ENCODE assay signal across 7 mouse cellular contexts in genomic region chr11:118418442-118418833, GRCm38 (mm10). TPM values are rescaled to one million over a fixed set of nuclear protein-coding genes. Genes with fewer than 3 reads are reported as not detected.
A peak's percentile ranks its signal among the peaks of the same experiment; 100 is the strongest.
DNase-seq lines count a peak whose midpoint lies in the region; ATAC-seq lines count a peak whose summit lies in the region.

No protein-coding gene starts in this region.

- WGBS in lung, embryonic 16.5 days, result 2% methylated on average over 12 of the region's 12 CpGs
- 5% methylated on average over 12 of the region's 12 CpGs for WGBS in forebrain, embryonic 12.5 days
- WGBS in liver, embryonic 12.5 days (ENCODE audit: insufficient replicate concordance), result 3% methylated on average over 11 of the region's 12 CpGs
- 5% methylated on average over 12 of the region's 12 CpGs for WGBS in stomach, embryonic 15.5 days

- H3K4me3 ChIP-seq in lung, embryonic 16.5 days (ENCODE audit: low read length), result peak overlapping the region; percentile 88
- peak overlapping the region; percentile 93 for H3K4me3 ChIP-seq in forebrain, embryonic 12.5 days (replicated peaks)
- peak overlapping the region; percentile 81 for H3K4me3 ChIP-seq in liver, embryonic 12.5 days
- peak overlapping the region; percentile 91 for H3K4me3 ChIP-seq in stomach, embryonic 15.5 days (replicated peaks)

- peak overlapping the region; percentile 87 for H3K4me2 ChIP-seq in lung, embryonic 16.5 days (ENCODE audit: low read depth, low read length)
- H3K4me2 ChIP-seq in forebrain, embryonic 12.5 days, result peak overlapping the region; percentile 74
- H3K4me2 ChIP-seq in liver, embryonic 12.5 days, result peak overlapping the region; percentile 76
- peak overlapping the region; percentile 81 for H3K4me2 ChIP-seq in stomach, embryonic 15.5 days

- no peaks in the 10 kb centered on the region for H3K9me3 ChIP-seq in lung, embryonic 16.5 days (ENCODE audit: control insufficient read depth, low read length)
- H3K9me3 ChIP-seq in forebrain, embryonic 12.5 days, result no peaks in the 10 kb centered on the region
- H3K9me3 ChIP-seq in liver, embryonic 12.5 days (replicated peaks), result no peaks in the 10 kb centered on the region
- no peaks in the 10 kb centered on the region for H3K9me3 ChIP-seq in stomach, embryonic 15.5 days

- ATAC-seq in lung, embryonic 16.5 days (ENCODE audit: low read depth), result peak; percentile 23; the same call in 1 of the 2 replicates
- ATAC-seq in forebrain, embryonic 12.5 days (ENCODE audit: low FRiP score), result peak; percentile 25; the same call in 1 of the 2 replicates
- ATAC-seq in liver, embryonic 12.5 days, result no peak; the same call in 1 of the 2 replicates
- peak; percentile 12 for ATAC-seq in stomach, embryonic 15.5 days (ENCODE audit: insufficient read depth, low FRiP score, low read depth)

- H3K36me3 ChIP-seq in lung, embryonic 16.5 days (ENCODE audit: control insufficient read depth, insufficient read depth, low read length), result peaks cover 2% of the 10 kb centered on the region
- peaks cover 21% of the 10 kb centered on the region for H3K36me3 ChIP-seq in forebrain, embryonic 12.5 days (replicated peaks)
- peaks cover 40% of the 10 kb centered on the region for H3K36me3 ChIP-seq in liver, embryonic 12.5 days
- H3K36me3 ChIP-seq in stomach, embryonic 15.5 days, result 0 out of 2 replicates have a peak, but pooled peaks cover 10% of the 10 kb centered on the region

- H3K4me1 ChIP-seq in lung, embryonic 16.5 days (replicated peaks; ENCODE audit: control insufficient read depth, insufficient read depth, low read length), result peaks cover 16% of the 10 kb centered on the region
- peaks cover 29% of the 10 kb centered on the region for H3K4me1 ChIP-seq in forebrain, embryonic 12.5 days
- H3K4me1 ChIP-seq in liver, embryonic 12.5 days, result peaks cover 34% of the 10 kb centered on the region
- peaks cover 26% of the 10 kb centered on the region for H3K4me1 ChIP-seq in stomach, embryonic 15.5 days

- DNase-seq in lung, postnatal 36 days, result no peak
- no peak for DNase-seq in layer of hippocampus, postnatal 36 days
- no peak for DNase-seq in urinary bladder, postnatal 25 days (ENCODE audit: low spot score)

- no peaks in the 10 kb centered on the region for H3K27me3 ChIP-seq in lung, embryonic 16.5 days (ENCODE audit: control insufficient read depth, insufficient read depth, low read depth, low read length)
- no peaks in the 10 kb centered on the region for H3K27me3 ChIP-seq in forebrain, embryonic 12.5 days
- H3K27me3 ChIP-seq in liver, embryonic 12.5 days (replicated peaks), result peaks cover 6% of the 10 kb centered on the region; the same call in 1 of the 2 replicates
- no peaks in the 10 kb centered on the region for H3K27me3 ChIP-seq in stomach, embryonic 15.5 days (replicated peaks)

- peak overlapping the region; percentile 82 for H3K27ac ChIP-seq in lung, embryonic 16.5 days (ENCODE audit: low read length)
- H3K27ac ChIP-seq in forebrain, embryonic 12.5 days, result peak overlapping the region; percentile 74
- H3K27ac ChIP-seq in liver, embryonic 12.5 days, result peak overlapping the region; percentile 80
- H3K27ac ChIP-seq in stomach, embryonic 15.5 days, result peak overlapping the region; percentile 64

- H3K9ac ChIP-seq in lung, embryonic 16.5 days (ENCODE audit: low read length), result peak overlapping the region; percentile 99
- H3K9ac ChIP-seq in forebrain, embryonic 12.5 days, result peak overlapping the region; percentile 92
- H3K9ac ChIP-seq in liver, embryonic 12.5 days, result peak overlapping the region; percentile 93
- H3K9ac ChIP-seq in stomach, embryonic 15.5 days, result peak overlapping the region; percentile 67

RNA-seq across cellular contexts. Expression of gene Cant1, which starts 0.4 kb away (rescaled TPM):
- 26.5 and 28.9 TPM in 2 replicates for polyA plus RNA-seq in lung, embryonic 16.5 days (2015; fragmentation: Nextera tagmentation; extraction: Ambion mirVana)
- 25.4 and 27.0 TPM in 2 replicates for polyA plus RNA-seq in forebrain, embryonic 12.5 days (2016; fragmentation: Nextera tagmentation; extraction: Ambion mirVana)
- polyA plus RNA-seq in liver, embryonic 12.5 days (2016; fragmentation: Nextera tagmentation; extraction: Ambion mirVana), result 14.5 and 14.9 TPM in 2 replicates
- polyA plus RNA-seq in stomach, embryonic 15.5 days (2015; fragmentation: Nextera tagmentation; extraction: Ambion mirVana), result 30.7 and 32.1 TPM in 2 replicates
- total RNA-seq in layer of hippocampus, postnatal 36 days (2021), result 10 to 100 TPM; 39.9 TPM

RNA-seq across cellular contexts. Expression of gene C1qtnf1, which starts 9.6 kb away (rescaled TPM):
- 8.0 and 8.2 TPM in 2 replicates for polyA plus RNA-seq in lung, embryonic 16.5 days (2015; fragmentation: Nextera tagmentation; extraction: Ambion mirVana)
- polyA plus RNA-seq in forebrain, embryonic 12.5 days (2016; fragmentation: Nextera tagmentation; extraction: Ambion mirVana), result 1.8 and 2.9 TPM in 2 replicates
- 1.8 and 2.2 TPM in 2 replicates for polyA plus RNA-seq in liver, embryonic 12.5 days (2016; fragmentation: Nextera tagmentation; extraction: Ambion mirVana)
- polyA plus RNA-seq in stomach, embryonic 15.5 days (2015; fragmentation: Nextera tagmentation; extraction: Ambion mirVana), result 6.8 and 8.3 TPM in 2 replicates
- total RNA-seq in layer of hippocampus, postnatal 36 days (2021), result 1 to 10 TPM; 2.2 to 2.7 TPM

RNA-seq across cellular contexts. Expression of gene Lgals3bp, which starts 16.5 kb away (rescaled TPM):
- 7.3 and 10.4 TPM in 2 replicates for polyA plus RNA-seq in lung, embryonic 16.5 days (2015; fragmentation: Nextera tagmentation; extraction: Ambion mirVana)
- polyA plus RNA-seq in forebrain, embryonic 12.5 days (2016; fragmentation: Nextera tagmentation; extraction: Ambion mirVana), result 1.2 TPM in 2 replicates
- 22.7 TPM in 2 replicates for polyA plus RNA-seq in liver, embryonic 12.5 days (2016; fragmentation: Nextera tagmentation; extraction: Ambion mirVana)
- polyA plus RNA-seq in stomach, embryonic 15.5 days (2015; fragmentation: Nextera tagmentation; extraction: Ambion mirVana), result 67.4 and 81.5 TPM in 2 replicates
- total RNA-seq in layer of hippocampus, postnatal 36 days (2021), result 10 to 100 TPM; 17.1 to 17.3 TPM

RNA-seq across cellular contexts. Expression of gene Engase, which starts 58.2 kb away (rescaled TPM):
- polyA plus RNA-seq in lung, embryonic 16.5 days (2015; fragmentation: Nextera tagmentation; extraction: Ambion mirVana), result 7.2 and 7.9 TPM in 2 replicates
- polyA plus RNA-seq in forebrain, embryonic 12.5 days (2016; fragmentation: Nextera tagmentation; extraction: Ambion mirVana), result 6.2 and 9.0 TPM in 2 replicates
- polyA plus RNA-seq in liver, embryonic 12.5 days (2016; fragmentation: Nextera tagmentation; extraction: Ambion mirVana), result 11.7 and 12.6 TPM in 2 replicates
- polyA plus RNA-seq in stomach, embryonic 15.5 days (2015; fragmentation: Nextera tagmentation; extraction: Ambion mirVana), result 10.1 and 11.5 TPM in 2 replicates
- total RNA-seq in layer of hippocampus, postnatal 36 days (2021), result 10 to 100 TPM; 15.2 to 15.5 TPM
